Mouse (Mus musculus) liver, adult 2 months (tissue): ENCODE measurements around the gene Vdac1. TPM values are rescaled to one million over a fixed set of nuclear protein-coding genes. Genes with fewer than 3 reads are reported as not detected.

Source experiments
- DNase-seq: peaks from one replicate; pipeline ENCODE4 v3.0.0-alpha.2; 2011; ENCODE audit warnings: low read depth, low spot score; ENCODE audit errors: extremely low read depth
- H3K27ac ChIP-seq: fragments of 200-500 bp; replicated peaks from 2 replicates; pipeline ENCODE4 v1.5.1; 2012; ENCODE audit warnings: low read depth, mild to moderate bottlenecking, control low read depth, inconsistent platforms, low read length; ENCODE audit not compliant: insufficient read depth
- H3K27me3 ChIP-seq: fragments of 200-500 bp; 2 replicates; pipeline ENCODE4 v1.6.1; 2012; ENCODE audit warnings: mild to moderate bottlenecking, moderate library complexity, low read length, inconsistent platforms; ENCODE audit not compliant: control insufficient read depth, insufficient read depth
- H3K36me3 ChIP-seq: fragments of 200-500 bp; 2 replicates; pipeline ENCODE4 v1.6.1; 2012; ENCODE audit warnings: low read length, inconsistent platforms; ENCODE audit not compliant: control insufficient read depth, insufficient read depth
- H3K4me1 ChIP-seq: fragments of 200-500 bp; 2 replicates; pipeline ENCODE4 v1.6.1; 2011; ENCODE audit warnings: low read length; ENCODE audit not compliant: control insufficient read depth, insufficient read depth
- H3K4me3 ChIP-seq: fragments of 200-500 bp; 2 replicates; pipeline ENCODE4 v1.5.1; 2011; ENCODE audit warnings: low read depth, mild to moderate bottlenecking, control low read depth, low read length, moderate library complexity; ENCODE audit not compliant: insufficient read depth
- H3K79me2 ChIP-seq: fragments of 200-500 bp; 2 replicates; pipeline ENCODE4 v1.6.1; 2012; ENCODE audit warnings: inconsistent platforms, mild to moderate bottlenecking, low read length, moderate library complexity; ENCODE audit not compliant: control insufficient read depth, insufficient read depth
- H3K9ac ChIP-seq: fragments of 200-500 bp; 2 replicates; pipeline ENCODE4 v1.6.1; 2012; ENCODE audit warnings: low read depth, mild to moderate bottlenecking, control low read depth, inconsistent platforms, low read length
- CTCF ChIP-seq: fragments of 200-500 bp; IDR thresholded peaks from 2 replicates; pipeline ENCODE4 v1.5.1; 2011; ENCODE audit warnings: low read depth, low read length, control low read depth
- POLR2A ChIP-seq: fragments of 200-500 bp; IDR thresholded peaks from 2 replicates; pipeline ENCODE4 v1.6.1; 2011; ENCODE audit warnings: low read length, control low read depth; ENCODE audit not compliant: insufficient read depth; ENCODE audit errors: extremely low read depth
- WGBS: fragments of 180-500 bp; shearing (Covaris S2); methylation state at CpG from one replicate; pipeline ENCODE4 v1.1.7; 2018; 5-methylcytosine and 5-hydroxymethylcytosine counted together
- polyA plus RNA-seq: library from polyadenylated mRNA; depleted of rRNA; stranded (reverse); fragments of >200 nt; gene quantifications from 2 replicates; pipeline ENCODE4 v1.2.3, GENCODE M21; 2012
- total RNA-seq: library from RNA; depleted of rRNA; stranded (reverse); fragments of >200 nt; gene quantifications from 2 replicates; pipeline ENCODE4 v1.2.3, GENCODE M21; 2014

Gene Vdac1
- total and polyA plus RNA-seq, 2 experiments, result 71.7 to 213 TPM

- H3K36me3 ChIP-seq, result peaks cover 6% of the 10 kb centered on the region; the same call in 1 of the 2 replicates
- TF ChIP-seq POLR2A, result no peak
- TF ChIP-seq CTCF, result no peak
- no peak overlapping the region for H3K27ac ChIP-seq
- no peaks in the 10 kb centered on the region for H3K27me3 ChIP-seq
- peaks cover 28% of the 10 kb centered on the region for H3K4me1 ChIP-seq
- no peak overlapping the region for H3K4me3 ChIP-seq
- no peak overlapping the region for H3K9ac ChIP-seq
- H3K79me2 ChIP-seq, result peaks cover 53% of the 10 kb centered on the region
- peak; percentile 59 for DNase-seq
- 39% methylated on average over 2 of the region's 2 CpGs for whole genome bisulfite sequencing
Observed at GRCm38 (mm10) chr11:52370538-52370937, 9.9 kb downstream of the Vdac1 start.

- 23% methylated on average over 7 of the region's 7 CpGs for WGBS
- DNase-seq, result peak; percentile 66
- Histone ChIP-seq H3K4me3 (no peak overlapping the region), H3K36me3 (peaks cover 25% of the 10 kb centered on the region), H3K27ac (no peak overlapping the region), H3K79me2 (peaks cover 30% of the 10 kb centered on the region), H3K27me3 (no peaks in the 10 kb centered on the region), H3K9ac (no peak overlapping the region), H3K4me1 (peaks cover 27% of the 10 kb centered on the region)
- TF ChIP-seq CTCF, result no peak
- no peak for TF ChIP-seq POLR2A
Observed at GRCm38 (mm10) chr11:52373841-52374240, 13.2 kb downstream of the Vdac1 start.

GRCm38 (mm10) chr11:52374340-52374739, 13.7 kb downstream of the Vdac1 start:
- Histone ChIP-seq H3K79me2 (peaks cover 27% of the 10 kb centered on the region), H3K4me1 (peaks cover 22% of the 10 kb centered on the region), H3K36me3 (peaks cover 29% of the 10 kb centered on the region), H3K27me3 (no peaks in the 10 kb centered on the region), H3K27ac (no peak overlapping the region), H3K4me3 (no peak overlapping the region), H3K9ac (no peak overlapping the region)
- TF ChIP-seq POLR2A (no peak), CTCF (peak; percentile 98)
- peak; percentile 65 for DNase-seq
- WGBS, result 52% methylated on average over 6 of the region's 6 CpGs

DNA sequence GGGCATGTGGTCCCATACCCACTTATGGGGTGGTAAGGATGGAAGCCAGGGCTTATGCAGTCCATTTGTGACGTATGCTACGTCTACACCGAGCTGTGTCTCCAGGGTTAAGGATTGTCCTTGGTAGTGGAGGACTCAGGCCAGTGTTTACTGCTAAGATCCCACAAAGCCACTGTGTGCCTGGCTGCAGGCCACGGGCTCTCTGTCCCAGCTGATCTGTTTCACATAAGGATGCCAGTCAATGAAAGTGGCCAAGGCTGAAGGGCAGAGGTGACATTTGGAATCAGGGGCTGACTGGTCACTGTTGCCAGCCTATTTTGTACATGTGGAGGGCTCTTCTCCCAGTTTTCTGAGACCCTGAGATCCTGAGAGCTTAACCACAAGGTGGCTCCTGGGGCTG, 16.9 kb downstream of the Vdac1 start:
- WGBS, result 23% methylated on average over 4 of the region's 4 CpGs

GRCm38 (mm10) chr11:52379241-52379640, 18.6 kb downstream of the Vdac1 start:
- Histone ChIP-seq H3K27ac (no peak overlapping the region), H3K4me1 (peaks cover 24% of the 10 kb centered on the region), H3K36me3 (peaks cover 45% of the 10 kb centered on the region), H3K79me2 (peaks cover 11% of the 10 kb centered on the region; the same call in 1 of the 2 replicates), H3K9ac (no peak overlapping the region), H3K27me3 (no peaks in the 10 kb centered on the region), H3K4me3 (no peak overlapping the region)
- DNase-seq, result no peak
- TF ChIP-seq CTCF, result no peak
- whole genome bisulfite sequencing, result 94% methylated on average over 3 of the region's 3 CpGs

More for the DNA sequence above, 16.9 kb downstream of the Vdac1 start:
- DNase-seq, result peak; percentile 76
- no peaks in the 10 kb centered on the region for H3K27me3 ChIP-seq
- H3K79me2 ChIP-seq, result peaks cover 14% of the 10 kb centered on the region; the same call in 1 of the 2 replicates
- TF ChIP-seq POLR2A (no peak), CTCF (0 out of 2 replicates have a peak, but pooled peaks have one; percentile 7)
- no peak overlapping the region for H3K9ac ChIP-seq
- H3K4me3 ChIP-seq, result no peak overlapping the region
- H3K36me3 ChIP-seq, result peaks cover 41% of the 10 kb centered on the region
- peak overlapping the region; percentile 36 for H3K27ac ChIP-seq
- peaks cover 24% of the 10 kb centered on the region for H3K4me1 ChIP-seq

GRCm38 (mm10) chr11:52383741-52384140, 23.1 kb downstream of the Vdac1 start:
- no peak overlapping the region for H3K4me3 ChIP-seq
- H3K9ac ChIP-seq, result no peak overlapping the region
- WGBS, result 23% methylated on average over 14 of the region's 14 CpGs
- H3K36me3 ChIP-seq, result peaks cover 59% of the 10 kb centered on the region
- H3K79me2 ChIP-seq, result peaks cover 11% of the 10 kb centered on the region; the same call in 1 of the 2 replicates
- TF ChIP-seq CTCF, result no peak
- no peak for TF ChIP-seq POLR2A
- no peaks in the 10 kb centered on the region for H3K27me3 ChIP-seq
- peak overlapping the region; percentile 64; the same call in 1 of the 2 replicates for H3K27ac ChIP-seq
- peak; percentile 72 for DNase-seq
- H3K4me1 ChIP-seq, result peaks cover 17% of the 10 kb centered on the region
